Mouse (Mus musculus): ENCODE data around the gene Sae1. TPM values are rescaled to one million over a fixed set of nuclear protein-coding genes. Genes with fewer than 3 reads are reported as not detected.

Gene Sae1
- total RNA-seq, 2 experiments from 2014 or later: 36.5 to 113 TPM

DNA sequence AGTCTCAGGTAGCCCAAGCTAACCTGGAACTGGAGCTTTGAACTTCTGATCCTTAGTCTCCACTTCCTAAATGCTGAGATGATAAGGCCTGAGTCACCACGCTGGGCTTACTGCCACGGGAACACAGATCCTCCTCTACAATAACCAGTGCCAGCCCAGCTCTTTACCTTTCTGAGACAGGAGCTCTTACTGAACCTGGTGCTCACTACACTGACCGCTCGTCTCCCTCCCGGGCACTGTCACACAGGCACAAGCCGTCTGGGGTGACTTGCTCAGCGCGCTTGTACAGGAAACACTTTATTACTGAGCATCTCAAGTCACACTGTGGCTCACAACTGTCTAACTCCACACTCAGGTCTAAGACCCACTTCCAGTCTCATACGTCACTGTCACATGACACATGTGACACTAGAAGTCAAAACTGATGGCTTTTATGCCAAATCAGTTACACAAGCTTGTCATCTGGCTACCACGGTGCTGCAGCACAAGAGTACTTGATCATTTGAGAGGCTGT, 21.4 kb downstream of the Sae1 start:
- ATAC-seq (replicated peaks; ENCODE audit: low FRiP score, poor library complexity, severe bottlenecking): no peak

DNA sequence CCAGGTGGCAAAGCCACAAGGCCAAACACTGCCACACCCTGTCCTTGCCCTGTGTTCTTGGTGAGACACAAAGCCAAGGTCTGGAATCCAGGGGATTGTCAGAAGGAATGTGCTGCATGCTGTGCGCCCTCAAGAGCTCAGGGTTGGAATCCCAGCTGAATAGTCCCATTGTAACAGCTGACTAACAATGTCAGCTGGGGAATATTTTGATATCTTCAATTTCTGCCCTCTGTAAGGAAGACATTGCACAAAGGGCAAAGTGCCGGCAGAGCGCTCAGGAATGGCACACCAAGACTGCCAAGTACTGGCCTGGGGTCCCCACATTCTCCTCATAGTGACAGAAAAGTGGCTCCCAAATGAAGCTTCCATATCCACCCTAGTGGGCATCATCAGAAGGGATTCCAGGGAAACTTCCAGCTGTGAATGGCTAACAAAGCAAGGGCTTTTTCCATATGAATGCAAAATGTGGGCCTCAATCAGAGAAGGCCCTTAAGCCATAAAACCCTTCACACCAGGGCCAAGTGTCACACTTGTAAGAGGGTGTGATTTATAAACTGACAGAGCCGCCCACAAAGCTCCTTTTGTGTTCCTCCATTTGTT, 22.6 kb downstream of the Sae1 start:
- ATAC-seq (replicated peaks; ENCODE audit: low FRiP score, poor library complexity, severe bottlenecking): no peak

DNA sequence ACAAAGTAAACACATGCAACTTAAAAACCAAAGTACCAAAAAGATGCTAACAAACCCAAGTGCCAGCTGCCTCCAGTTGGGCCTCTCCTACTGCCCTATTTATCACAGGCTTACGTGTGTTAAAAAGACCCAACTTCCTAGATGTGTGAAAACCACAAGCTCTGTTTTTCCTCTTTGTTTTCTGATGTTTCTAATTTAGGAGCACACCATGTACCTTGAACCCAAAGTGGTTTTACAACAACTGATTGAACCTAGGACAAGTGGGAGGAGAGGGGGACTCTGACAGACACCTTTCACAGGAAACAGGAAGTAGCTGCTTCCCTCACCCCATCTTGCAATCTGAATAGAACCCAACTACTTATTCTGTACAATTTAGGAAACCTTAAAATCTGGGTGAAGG, 23.3 kb downstream of the Sae1 start:
- ATAC-seq (replicated peaks; ENCODE audit: low FRiP score, poor library complexity, severe bottlenecking): no peak

DNA sequence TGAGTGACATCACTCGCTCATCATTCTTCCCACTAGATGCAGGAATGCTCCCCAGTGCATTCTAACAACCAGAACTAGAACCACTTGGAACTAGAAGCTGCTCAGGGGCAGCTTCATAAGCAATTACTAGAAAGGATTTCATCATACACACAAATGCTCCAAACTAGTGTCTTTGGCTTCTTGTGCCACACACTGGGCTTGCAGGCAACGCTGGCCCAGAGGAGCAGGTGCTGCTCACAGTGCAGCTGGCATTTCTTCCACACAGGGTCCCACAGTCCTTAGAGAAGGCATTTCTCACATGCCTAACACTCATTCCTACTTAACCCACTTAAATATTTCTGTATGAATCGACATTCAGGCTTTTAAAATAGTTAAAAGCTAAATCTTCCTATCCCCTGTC, 30.0 kb downstream of the Sae1 start:
- no peak for ATAC-seq (replicated peaks; ENCODE audit: low FRiP score, poor library complexity, severe bottlenecking)

DNA sequence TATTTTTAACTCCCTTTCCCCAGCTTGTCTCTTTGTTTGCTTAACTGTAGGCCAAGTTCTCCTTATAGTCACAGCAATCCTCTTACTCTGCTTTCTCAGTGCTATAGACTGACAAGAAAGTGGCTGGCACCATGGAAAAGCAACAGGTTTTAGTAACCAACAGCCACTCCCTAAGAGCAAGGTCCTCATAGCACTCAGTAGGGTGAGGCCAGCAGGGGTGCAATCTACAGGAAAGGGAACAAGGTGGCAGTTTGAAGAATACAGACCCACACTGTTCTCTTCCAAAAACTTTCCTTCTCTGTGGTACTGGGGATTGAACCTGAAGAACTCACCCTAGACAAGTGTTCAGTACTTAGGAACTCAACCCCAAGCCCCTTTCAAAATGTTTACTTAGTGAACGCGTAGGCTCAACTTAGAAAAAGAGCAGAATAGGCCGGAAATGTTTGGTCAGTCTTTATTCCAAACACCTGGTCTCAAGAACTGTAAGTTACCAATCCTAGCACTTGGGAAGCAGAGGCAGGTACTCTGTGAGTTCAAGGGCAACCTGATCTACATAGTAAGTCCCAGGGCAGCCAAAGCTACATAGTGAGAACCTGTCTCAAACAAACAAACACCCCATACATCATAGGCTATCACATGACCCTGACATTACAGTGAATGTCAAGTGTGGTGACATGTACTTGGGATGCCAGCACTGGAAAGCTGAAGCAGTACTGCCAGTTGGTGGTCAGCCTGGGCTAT, 31.6 kb downstream of the Sae1 start:
- ATAC-seq (replicated peaks; ENCODE audit: low FRiP score, poor library complexity, severe bottlenecking): no peak

DNA sequence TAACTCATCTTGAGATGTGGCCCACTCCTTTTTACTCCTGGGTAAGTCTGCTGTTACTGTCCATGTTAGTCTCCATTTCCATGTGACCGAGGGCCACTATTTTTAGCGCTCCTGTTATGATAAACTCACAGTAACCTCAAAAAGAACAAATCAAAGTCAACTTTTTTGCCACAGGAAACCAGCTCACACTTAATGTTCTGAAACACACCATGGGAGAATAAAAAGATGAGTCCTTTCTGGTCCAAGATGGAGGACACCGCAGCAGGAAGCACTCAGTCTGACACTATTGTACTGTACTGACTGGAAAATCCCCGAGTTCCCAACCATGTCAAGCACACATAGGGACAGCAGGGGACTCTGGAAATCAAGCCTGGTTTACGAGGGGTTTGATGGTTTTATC, 37.6 kb downstream of the Sae1 start:
- ATAC-seq (replicated peaks; ENCODE audit: low FRiP score, poor library complexity, severe bottlenecking): no peak

DNA sequence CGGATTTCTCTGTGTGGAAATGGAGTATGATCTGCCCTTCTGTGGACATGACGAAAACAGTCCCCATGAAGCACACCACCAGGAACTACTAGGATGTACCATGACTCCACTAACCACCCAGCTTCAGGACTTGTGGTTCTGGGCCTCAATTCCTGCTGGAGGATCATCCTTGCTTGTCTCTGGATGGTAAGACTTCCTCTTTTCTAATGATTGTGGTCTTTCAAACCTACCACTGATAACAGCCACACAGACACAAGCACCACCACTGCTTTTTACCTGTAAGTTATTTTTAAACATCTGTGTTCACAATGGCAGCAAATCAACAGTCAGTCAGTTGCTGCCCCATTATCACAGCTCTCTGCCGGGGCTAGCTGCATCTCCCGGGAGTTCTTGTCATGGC, 42.3 kb downstream of the Sae1 start:
- ATAC-seq (replicated peaks; ENCODE audit: low FRiP score, poor library complexity, severe bottlenecking): no peak

DNA sequence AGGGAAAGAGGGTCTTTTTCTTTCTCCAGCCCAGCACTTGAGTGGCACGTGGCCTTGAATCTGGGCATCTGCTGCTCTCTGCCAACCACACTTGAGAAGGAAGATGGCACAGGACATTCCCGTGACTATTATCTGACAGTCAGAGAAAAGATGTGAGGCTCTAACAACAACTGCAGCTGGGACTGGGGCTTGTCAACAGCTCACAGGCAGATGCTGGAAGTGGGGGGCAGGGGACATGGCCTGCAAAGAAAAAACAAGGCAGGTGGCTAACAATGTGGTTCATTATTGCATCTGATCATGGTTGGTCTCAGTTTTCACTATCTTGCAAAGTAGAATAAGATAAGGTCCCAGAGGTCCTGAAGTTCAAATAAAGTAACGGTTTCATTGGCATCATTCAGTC, 43.0 kb downstream of the Sae1 start:
- ATAC-seq (replicated peaks; ENCODE audit: low FRiP score, poor library complexity, severe bottlenecking): no peak

DNA sequence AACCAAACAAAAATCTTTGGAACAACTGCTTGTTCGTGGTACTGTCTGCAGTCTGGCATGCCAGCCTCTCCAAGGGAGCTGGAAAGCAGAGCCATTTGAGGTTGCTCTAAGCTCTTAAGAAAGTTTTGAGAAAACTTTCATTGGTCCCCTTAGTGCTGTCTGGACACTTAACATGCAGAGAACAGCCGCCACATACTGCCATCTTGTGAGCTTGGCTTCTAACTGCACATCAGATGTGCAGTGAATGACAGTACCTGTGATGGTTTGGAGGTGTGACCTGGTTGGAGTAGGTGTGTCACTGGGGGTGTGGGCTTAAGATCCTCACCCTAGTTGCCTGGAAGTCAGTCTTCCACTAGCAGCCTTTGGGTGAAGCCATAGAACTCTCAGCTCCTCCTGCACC, 49.9 kb downstream of the Sae1 start:
- ATAC-seq (replicated peaks; ENCODE audit: low FRiP score, poor library complexity, severe bottlenecking): no peak

DNA sequence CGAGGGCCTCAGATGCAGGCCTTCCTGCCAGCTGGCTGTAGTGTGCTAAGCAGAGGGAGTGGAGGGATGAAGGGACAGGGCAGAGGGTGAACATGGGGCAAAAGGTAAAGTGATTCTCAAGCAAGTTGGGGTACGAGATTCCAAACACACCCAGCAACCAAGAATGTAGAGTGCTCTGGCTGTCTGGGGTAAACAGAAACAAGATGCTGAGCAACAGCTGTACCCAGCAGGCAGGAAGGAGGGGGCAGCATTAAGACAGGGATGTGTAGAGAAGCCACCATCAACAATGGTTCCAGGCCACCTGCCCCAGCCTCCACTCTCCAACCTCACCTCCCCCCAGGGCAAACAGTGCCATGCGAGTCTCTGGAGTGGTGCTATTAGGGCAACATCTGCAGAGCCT, 58.5 kb downstream of the Sae1 start:
- ATAC-seq (replicated peaks; ENCODE audit: low FRiP score, poor library complexity, severe bottlenecking): no peak

DNA sequence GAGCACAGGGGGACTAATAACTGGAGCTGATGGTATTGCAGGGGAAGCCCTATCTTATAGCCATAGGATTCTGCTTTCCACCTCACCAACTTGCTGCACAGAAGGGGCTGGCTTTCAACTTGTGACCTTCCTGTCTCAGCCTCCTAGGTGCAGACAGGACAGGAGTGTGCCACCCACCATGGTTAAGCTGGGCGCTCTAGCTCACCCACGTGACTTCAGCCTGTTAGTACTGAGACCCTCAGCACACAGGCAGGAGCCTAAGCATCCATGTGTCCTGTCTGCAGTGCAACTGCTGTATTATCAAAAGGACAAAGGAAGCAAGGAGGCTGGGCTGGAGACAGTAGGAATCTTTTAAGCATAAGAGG, 61.0 kb downstream of the Sae1 start:
- peak; percentile 42 for ATAC-seq (replicated peaks; ENCODE audit: low FRiP score, poor library complexity, severe bottlenecking)

DNA sequence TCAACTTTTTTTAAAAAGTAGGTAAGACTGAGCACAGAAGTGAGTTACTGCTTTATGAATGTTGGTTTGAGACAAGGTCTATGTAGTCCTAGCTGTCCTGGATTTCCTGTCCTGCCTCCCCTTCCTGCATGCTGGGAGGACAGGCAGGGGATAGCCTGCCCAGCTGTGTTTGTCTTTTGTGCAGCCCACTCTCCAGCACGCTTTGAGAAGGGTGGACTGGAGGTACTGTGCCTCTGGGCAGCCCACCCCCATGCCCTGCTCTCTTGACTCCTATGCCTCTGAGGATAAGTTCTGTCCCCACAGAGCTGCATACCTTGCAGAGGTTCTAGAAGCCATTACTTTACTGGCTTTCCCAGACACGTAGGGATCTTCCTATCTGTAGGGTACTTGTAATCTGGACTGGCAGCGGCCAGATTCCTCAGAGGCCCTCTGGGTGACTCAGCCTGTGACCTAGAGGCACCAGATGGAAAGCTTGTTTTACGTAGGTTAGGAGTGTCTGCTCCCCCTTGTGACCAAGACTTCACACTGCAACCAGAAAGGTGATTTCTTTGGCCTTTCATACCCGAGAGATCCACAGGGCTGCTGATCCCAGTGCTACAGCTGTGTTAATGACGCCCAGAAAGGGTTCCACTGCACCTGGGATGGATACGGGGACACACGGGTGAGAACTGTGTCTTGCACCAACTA, 61.5 kb downstream of the Sae1 start:
- ATAC-seq (replicated peaks; ENCODE audit: low FRiP score, poor library complexity, severe bottlenecking): peak; percentile 93

DNA sequence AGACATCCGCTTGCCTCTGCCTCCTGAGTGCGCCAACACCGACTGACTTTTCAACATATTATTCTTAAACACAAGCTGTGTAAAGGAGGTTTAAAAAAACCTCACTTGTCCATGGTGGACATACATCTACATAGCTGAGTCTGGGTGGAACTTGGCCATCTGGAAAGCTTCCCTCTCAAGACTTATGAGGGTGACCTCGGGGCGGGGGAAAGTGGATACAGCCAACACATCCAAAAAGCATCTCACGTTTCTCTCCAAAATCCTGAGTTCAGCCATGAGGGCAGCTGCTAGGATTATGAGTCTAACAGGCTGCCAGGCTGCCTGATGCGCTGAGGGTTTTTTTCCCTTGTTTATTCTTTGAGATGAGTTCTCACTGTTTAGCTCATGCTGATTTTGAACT, 62.9 kb downstream of the Sae1 start:
- no peak for ATAC-seq (replicated peaks; ENCODE audit: low FRiP score, poor library complexity, severe bottlenecking)

DNA sequence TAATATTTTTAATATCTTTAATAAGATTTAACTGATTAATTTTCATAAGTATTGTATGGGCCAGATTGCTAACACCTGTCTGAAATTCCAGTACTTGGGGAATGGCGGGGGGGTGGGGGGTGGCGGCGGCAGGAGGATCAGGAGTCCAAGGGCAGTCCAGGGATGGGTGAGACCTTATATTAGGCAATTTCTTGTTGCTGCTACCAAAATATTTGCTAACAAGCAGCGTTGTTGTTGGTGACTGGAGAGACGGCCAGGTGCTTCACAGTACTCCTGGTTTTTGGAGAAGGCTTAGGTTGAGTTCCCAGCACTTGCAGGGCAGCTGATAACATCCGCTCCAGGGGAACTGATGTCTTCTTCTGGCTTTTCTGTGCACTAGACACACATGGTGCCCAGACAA, 67.1 kb downstream of the Sae1 start:
- no peak for ATAC-seq (replicated peaks; ENCODE audit: low FRiP score, poor library complexity, severe bottlenecking)

DNA sequence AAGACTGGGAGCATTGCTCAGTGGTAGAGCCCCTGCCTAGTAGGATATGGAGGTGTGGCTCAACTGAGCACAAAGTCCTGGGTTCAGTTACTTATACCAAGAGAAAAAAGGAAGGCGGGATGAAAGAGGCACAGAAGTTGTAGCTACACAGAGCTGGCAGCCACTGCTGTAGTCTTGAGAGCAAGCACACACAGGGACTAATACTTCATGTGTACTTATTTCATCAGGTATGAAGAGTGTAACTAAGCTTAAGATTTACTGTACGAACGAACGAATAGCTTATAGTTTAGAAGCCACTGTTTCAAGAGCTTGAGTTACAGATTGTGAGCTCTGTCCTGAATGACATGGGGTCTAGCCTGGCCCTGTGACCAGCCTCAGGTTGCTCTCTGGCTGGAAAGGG, 68.4 kb downstream of the Sae1 start:
- no peak for ATAC-seq (replicated peaks; ENCODE audit: low FRiP score, poor library complexity, severe bottlenecking)

DNA sequence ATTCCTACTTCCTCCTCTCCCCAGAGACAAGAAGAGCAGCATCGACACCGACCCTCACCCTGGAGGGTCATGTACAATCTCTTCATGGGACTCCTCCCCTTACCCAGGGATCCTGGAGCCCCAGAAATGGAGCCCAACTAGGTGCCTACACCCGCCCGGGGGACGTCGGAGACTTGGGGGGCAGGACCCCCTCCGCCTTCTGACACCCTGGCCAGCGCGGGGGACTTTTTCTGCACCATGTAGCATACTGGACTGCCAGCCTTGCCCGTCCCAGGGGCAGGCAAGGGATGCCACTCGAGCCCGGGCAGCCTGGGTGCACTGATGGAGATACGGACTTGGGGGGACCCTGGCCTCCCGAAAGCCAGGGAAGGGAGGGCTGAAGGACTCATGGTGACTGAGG, 70.5 kb downstream of the Sae1 start:
- ATAC-seq (replicated peaks; ENCODE audit: low FRiP score, poor library complexity, severe bottlenecking): no peak

DNA sequence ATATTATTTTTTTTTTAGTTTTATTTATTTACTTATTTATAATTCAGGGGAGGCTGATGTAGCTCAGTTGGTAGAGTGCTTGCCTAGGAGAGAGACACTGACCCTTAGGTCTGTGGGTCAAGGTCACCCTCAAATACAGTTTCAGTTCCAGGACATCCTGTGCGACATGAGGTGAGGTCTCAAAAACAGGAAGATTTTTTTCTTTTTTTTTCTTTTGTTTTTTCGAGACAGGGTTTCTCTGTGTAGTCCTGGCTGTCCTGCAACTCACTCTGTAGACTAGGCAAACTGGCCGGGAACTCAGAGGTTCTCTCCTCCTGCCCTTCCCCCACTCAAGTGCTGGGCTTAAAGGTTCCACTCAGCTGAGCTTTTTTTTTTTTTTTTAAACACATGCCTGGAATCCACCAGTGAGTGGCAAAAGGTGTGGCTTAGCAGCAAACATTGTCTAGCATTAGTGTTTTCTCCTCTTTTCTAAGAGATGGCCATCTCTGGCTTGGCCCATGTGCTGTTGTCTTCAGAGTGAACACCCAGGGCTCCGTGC, 72.3 kb downstream of the Sae1 start:
- no peak for ATAC-seq (replicated peaks; ENCODE audit: low FRiP score, poor library complexity, severe bottlenecking)

DNA sequence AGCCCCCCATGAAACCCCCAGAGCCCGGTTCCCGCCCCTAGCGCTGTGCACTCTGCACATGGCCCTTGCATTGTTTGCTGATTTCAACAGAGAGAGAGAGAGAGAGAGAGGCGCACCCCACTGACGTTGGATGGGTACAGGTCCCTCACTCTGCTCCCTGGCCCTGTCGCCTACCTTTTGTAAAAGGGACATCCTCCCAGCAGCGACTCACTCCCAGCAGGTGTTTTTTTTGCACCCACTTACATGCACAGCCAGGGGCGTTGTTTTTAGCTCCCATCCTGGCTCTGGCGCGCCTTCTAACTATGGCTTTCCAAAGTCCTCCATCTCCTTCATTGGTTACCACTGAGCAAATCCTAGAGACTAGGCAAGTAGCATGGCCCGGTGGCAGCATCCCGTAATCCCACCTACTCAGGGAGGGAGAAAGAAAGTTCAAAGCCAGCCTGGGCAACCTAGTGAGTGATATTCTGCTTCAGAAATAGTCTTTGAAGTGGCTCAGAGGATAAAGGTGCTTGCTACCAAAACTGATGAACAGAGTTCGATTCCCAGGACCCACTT, 73.3 kb downstream of the Sae1 start:
- ATAC-seq (replicated peaks; ENCODE audit: low FRiP score, poor library complexity, severe bottlenecking): peak; percentile 12

DNA sequence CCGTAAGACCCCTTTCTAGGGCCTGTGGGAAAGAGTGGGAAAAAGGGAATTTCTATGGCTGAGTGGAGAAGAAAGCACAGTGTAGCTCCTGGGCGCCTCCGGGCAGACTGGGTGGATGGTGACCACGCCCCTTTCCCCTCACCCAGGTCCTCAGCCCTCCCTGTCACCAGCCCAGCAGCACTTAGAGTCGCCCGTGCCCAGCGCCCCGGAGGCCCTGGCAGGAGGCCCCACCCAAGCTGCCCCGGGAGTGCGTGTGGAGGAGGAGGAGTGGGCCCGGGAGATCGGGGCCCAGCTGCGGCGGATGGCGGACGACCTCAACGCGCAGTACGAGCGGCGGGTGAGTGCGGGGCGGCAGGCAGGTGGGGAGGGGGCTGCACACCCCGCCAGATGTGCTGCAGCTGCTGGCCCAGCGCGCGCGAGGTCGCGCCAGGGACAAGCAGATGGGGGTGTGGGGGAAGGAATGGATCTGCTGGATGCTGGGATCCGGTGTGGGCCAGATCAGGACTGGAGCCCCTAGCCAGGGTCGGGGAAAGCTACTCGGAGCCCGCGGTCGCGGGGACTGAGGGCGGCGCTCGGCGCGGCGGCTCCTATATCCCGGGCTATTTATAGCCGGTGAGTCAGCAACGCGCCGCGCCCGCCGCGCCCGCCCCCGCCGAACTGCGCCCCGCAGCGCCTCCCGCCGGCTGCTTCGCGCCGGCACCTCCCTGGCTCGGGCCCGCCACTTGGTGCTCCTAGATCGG, 74.0 kb downstream of the Sae1 start:
- ATAC-seq (replicated peaks; ENCODE audit: low FRiP score, poor library complexity, severe bottlenecking): peak; percentile 60
